Mouse (Mus musculus) neutrophil, adult 5-6 weeks (primary cell): ENCODE results near the gene Klhdc9. TPM values are rescaled to one million over a fixed set of nuclear protein-coding genes. Genes with fewer than 3 reads are reported as not detected.

ENCODE experiments used
- ATAC-seq: fragments of 151-379, 151-347 bp; 2 replicates; pipeline ENCODE4 v1.8.0; 2017; ENCODE audit warnings: mild to moderate bottlenecking, moderate TSS enrichment; ENCODE audit not compliant: insufficient number of reproducible peaks, poor library complexity, low FRiP score, severe bottlenecking; ENCODE audit errors: extremely low read depth
- total RNA-seq: library from RNA; stranded (forward); fragments of 200-1000 nt; gene quantifications from 2 replicates; pipeline ENCODE4 v1.2.3, GENCODE M21; 2017

The Klhdc9 gene
- total RNA-seq, 1 experiment from 2014 or later, result 0.58 TPM

GRCm38 (mm10) chr1:171361106-171362103, 807 bp upstream of the Klhdc9 start:
- peak; percentile 75 for ATAC-seq

- ATAC-seq, result no peak
Measured at GRCm38 (mm10) chr1:171360253-171360652, 345 bp downstream of the Klhdc9 start.

- ATAC-seq, result peak; percentile 15; the same call in 1 of the 2 replicates
Measured at GRCm38 (mm10) chr1:171358421-171358820, 2.2 kb downstream of the Klhdc9 start.

GRCm38 (mm10) chr1:171356814-171357213, 3.8 kb downstream of the Klhdc9 start:
- no peak for ATAC-seq

- ATAC-seq, result no peak
Measured at GRCm38 (mm10) chr1:171355812-171356340, 4.7 kb downstream of the Klhdc9 start.

GRCm38 (mm10) chr1:171349210-171349609, 11.4 kb downstream of the Klhdc9 start:
- ATAC-seq, result no peak

- no peak for ATAC-seq
Measured at GRCm38 (mm10) chr1:171348665-171349064, 11.9 kb downstream of the Klhdc9 start.

GRCm38 (mm10) chr1:171346095-171346450, 14.5 kb downstream of the Klhdc9 start:
- ATAC-seq, result no peak; the same call in 1 of the 2 replicates

GRCm38 (mm10) chr1:171345225-171346094, 15.1 kb downstream of the Klhdc9 start, which contains the start of the genes Nit1 and Pfdn2:
Gene Nit1, minus strand, starts transcription at chr1:171345646.
Gene Pfdn2, plus strand, starts transcription at chr1:171345670.
- ATAC-seq, result peak; percentile 97

- no peak for ATAC-seq
Measured at GRCm38 (mm10) chr1:171344715-171345114, 15.9 kb downstream of the Klhdc9 start.

GRCm38 (mm10) chr1:171343922-171344677, 16.5 kb downstream of the Klhdc9 start:
- no peak for ATAC-seq

GRCm38 (mm10) chr1:171342262-171343207, 18.1 kb downstream of the Klhdc9 start:
- no peak for ATAC-seq

GRCm38 (mm10) chr1:171330216-171330560, 30.4 kb downstream of the Klhdc9 start:
- ATAC-seq, result no peak

GRCm38 (mm10) chr1:171329433-171330215, 31.0 kb downstream of the Klhdc9 start:
- no peak; the same call in 1 of the 2 replicates for ATAC-seq

- ATAC-seq, result peak; percentile 94
Measured at GRCm38 (mm10) chr1:171328839-171329432, 31.7 kb downstream of the Klhdc9 start, which contains the start of gene Dedd. Gene Dedd, plus strand, starts transcription at chr1:171329145.

GRCm38 (mm10) chr1:171328244-171328643, 32.4 kb downstream of the Klhdc9 start:
- ATAC-seq, result no peak
